Mouse (Mus musculus) CH12.LX (cell line): ENCODE data around the gene Xcl1.

Experiments
- CTCF ChIP-seq, 2 experiments: IDR thresholded peaks in 1 of 2; conservative IDR thresholded peaks in 1 of 2; 2 replicates each; pipeline ENCODE4 v1.5.1; 2011 to 2012; ENCODE audit warnings: low read depth in 2 of 2, low read length in 2 of 2, improper control_type of control experiment in 1 of 2, inconsistent platforms in 1 of 2, mild to moderate bottlenecking in 1 of 2, moderate library complexity in 1 of 2
- GABPA ChIP-seq: IDR thresholded peaks from 2 replicates; pipeline ENCODE4 v1.6.1; 2012; ENCODE audit warnings: low read depth, low read length, improper control_type of control experiment, inconsistent platforms; ENCODE audit not compliant: insufficient replicate concordance
- MAX ChIP-seq: IDR thresholded peaks from 2 replicates; pipeline ENCODE4 v1.6.1; 2011; ENCODE audit warnings: low read length, improper control_type of control experiment
- MAZ ChIP-seq: IDR thresholded peaks from 2 replicates; pipeline ENCODE4 v1.6.1; 2012; ENCODE audit warnings: low read depth, mild to moderate bottlenecking, inconsistent platforms, low read length, improper control_type of control experiment, moderate library complexity
- POLR2A ChIP-seq: IDR thresholded peaks from 2 replicates; pipeline ENCODE4 v1.6.1; 2011; ENCODE audit warnings: low read depth, mild to moderate bottlenecking, improper control_type of control experiment, low read length
- RAD21 ChIP-seq: IDR thresholded peaks from 2 replicates; pipeline ENCODE4 v1.6.1; 2011; ENCODE audit warnings: low read depth, mild to moderate bottlenecking, low read length, improper control_type of control experiment, moderate library complexity
- SIN3A ChIP-seq: IDR thresholded peaks from 2 replicates; pipeline ENCODE4 v1.6.1; 2012; ENCODE audit warnings: low read length, improper control_type of control experiment, inconsistent platforms

GRCm38 (mm10) chr1:164977351-164977750 is 42.0 kb upstream of the Xcl1 start:
- TF ChIP-seq CTCF (conservative IDR thresholded peaks at IDR 0.05 in 1 of 2, IDR thresholded peaks at IDR 0.05 in 1 of 2; ENCODE audit: low read depth in 2 of 2, low read length in 2 of 2), result no peak
- TF ChIP-seq RAD21, result no peak
- no peak for TF ChIP-seq POLR2A
- no peak for TF ChIP-seq SIN3A
- no peak for TF ChIP-seq MAZ
- no peak for TF ChIP-seq GABPA
- no peak for TF ChIP-seq MAX
